Mouse (Mus musculus): ENCODE data around the gene Gm11027. TPM values are rescaled to one million over a fixed set of nuclear protein-coding genes. Genes with fewer than 3 reads are reported as not detected.

The Gm11027 gene
- polyA plus RNA-seq, 1 experiment from 2014 or later, result not detected

GRCm38 (mm10) chr12:116280149-116280652 lies 5.0 kb downstream of the Gm11027 start:
- H3K4me1 ChIP-seq (ENCODE audit: control insufficient read depth, insufficient read depth, low read length), result no peaks in the 10 kb centered on the region
- H3K4me3 ChIP-seq (ENCODE audit: low read depth, low read length), result peak overlapping the region; percentile 87
- H3K27me3 ChIP-seq (ENCODE audit: control insufficient read depth, insufficient read depth, low read length), result no peaks in the 10 kb centered on the region
- no peaks in the 10 kb centered on the region for H3K36me3 ChIP-seq (replicated peaks; ENCODE audit: control insufficient read depth, insufficient read depth, low read depth, low read length)
- ATAC-seq (replicated peaks; ENCODE audit: insufficient number of reproducible peaks, low FRiP score, low TSS enrichment, low read depth) (no peak), DNase-seq (ENCODE audit: low spot score) (no peak)
- peak overlapping the region; percentile 62 for H3K4me2 ChIP-seq (ENCODE audit: low read depth, low read length)
- no peaks in the 10 kb centered on the region for H3K9me3 ChIP-seq (replicated peaks; ENCODE audit: control insufficient read depth, low read length)
- 3% methylated on average over 7 of the region's 7 CpGs for WGBS
- H3K9ac ChIP-seq (replicated peaks; ENCODE audit: low read length), result peak overlapping the region; percentile 83
- peak overlapping the region; percentile 92 for H3K27ac ChIP-seq (replicated peaks; ENCODE audit: low read depth, low read length)

- Histone ChIP-seq H3K4me1 (ENCODE audit: control insufficient read depth, insufficient read depth, low read length) (no peaks in the 10 kb centered on the region), H3K36me3 (replicated peaks; ENCODE audit: control insufficient read depth, insufficient read depth, low read depth, low read length) (no peaks in the 10 kb centered on the region), H3K9ac (replicated peaks; ENCODE audit: low read length) (peak within 1 kb of the TSS; percentile 91), H3K4me2 (ENCODE audit: low read depth, low read length) (peak within 1 kb of the TSS; percentile 65), H3K4me3 (ENCODE audit: low read depth, low read length) (peak within 1 kb of the TSS; percentile 87), H3K9me3 (replicated peaks; ENCODE audit: control insufficient read depth, low read length) (no peaks in the 10 kb centered on the region), H3K27ac (replicated peaks; ENCODE audit: low read depth, low read length) (peak within 1 kb of the TSS; percentile 92), H3K27me3 (ENCODE audit: control insufficient read depth, insufficient read depth, low read length) (no peaks in the 10 kb centered on the region)
- DNase-seq (ENCODE audit: low spot score), result peak; percentile 99
- peak; percentile 99 for ATAC-seq (replicated peaks; ENCODE audit: insufficient number of reproducible peaks, low FRiP score, low TSS enrichment, low read depth)
- under 1% methylated on average over 68 of the region's 68 CpGs for WGBS
Observed at GRCm38 (mm10) chr12:116280653-116281364, 5.6 kb downstream of the Gm11027 start, which contains the start of gene Esyt2. TSS of gene Esyt2 (plus strand) at chr12:116281196.

GRCm38 (mm10) chr12:116281427-116282281 lies 6.5 kb downstream of the Gm11027 start:
- no peaks in the 10 kb centered on the region for H3K36me3 ChIP-seq (replicated peaks; ENCODE audit: control insufficient read depth, insufficient read depth, low read depth, low read length)
- H3K9me3 ChIP-seq (replicated peaks; ENCODE audit: control insufficient read depth, low read length), result no peaks in the 10 kb centered on the region
- ATAC-seq (replicated peaks; ENCODE audit: insufficient number of reproducible peaks, low FRiP score, low TSS enrichment, low read depth) (no peak; the same call in 1 of the 2 replicates), DNase-seq (ENCODE audit: low spot score) (peak; percentile 3)
- WGBS, result under 1% methylated on average over 53 of the region's 55 CpGs
- H3K27ac ChIP-seq (replicated peaks; ENCODE audit: low read depth, low read length), result peak overlapping the region; percentile 80
- H3K4me1 ChIP-seq (ENCODE audit: control insufficient read depth, insufficient read depth, low read length), result no peaks in the 10 kb centered on the region
- peak overlapping the region; percentile 91 for H3K9ac ChIP-seq (replicated peaks; ENCODE audit: low read length)
- peak overlapping the region; percentile 87 for H3K4me3 ChIP-seq (ENCODE audit: low read depth, low read length)
- H3K27me3 ChIP-seq (ENCODE audit: control insufficient read depth, insufficient read depth, low read length), result no peaks in the 10 kb centered on the region
- H3K4me2 ChIP-seq (ENCODE audit: low read depth, low read length), result peak overlapping the region; percentile 65

- WGBS, result 95% methylated on average over 2 of the region's 2 CpGs
- H3K4me2 ChIP-seq (ENCODE audit: low read depth, low read length), result no peak overlapping the region
- ATAC-seq (replicated peaks; ENCODE audit: insufficient number of reproducible peaks, low FRiP score, low TSS enrichment, low read depth), result no peak
Observed at GRCm38 (mm10) chr12:116282856-116283255, 7.7 kb downstream of the Gm11027 start.

DNA sequence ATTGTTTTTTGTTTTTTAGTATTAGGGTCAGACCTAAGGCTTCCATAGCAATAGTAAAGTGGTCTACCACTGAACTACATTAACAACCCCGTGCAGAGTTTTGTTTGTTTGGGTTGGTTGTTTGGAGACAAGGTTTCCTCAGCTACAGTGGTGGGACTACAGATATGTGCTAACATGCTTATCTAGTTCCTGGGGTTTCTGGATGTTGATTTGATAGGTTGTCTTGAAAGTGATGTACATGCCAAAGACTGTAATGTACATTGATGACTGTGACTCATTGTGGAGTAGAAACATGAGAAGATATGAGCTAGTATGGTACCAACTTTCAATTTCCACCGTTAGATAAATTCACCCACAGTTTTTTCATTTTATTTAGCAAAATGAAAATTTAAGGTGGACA lies 8.3 kb downstream of the Gm11027 start:
- DNase-seq (ENCODE audit: low spot score), result no peak
- Histone ChIP-seq H3K27ac (replicated peaks; ENCODE audit: low read depth, low read length) (no peak overlapping the region), H3K4me1 (ENCODE audit: control insufficient read depth, insufficient read depth, low read length) (no peaks in the 10 kb centered on the region), H3K4me3 (ENCODE audit: low read depth, low read length) (no peak overlapping the region), H3K9me3 (replicated peaks; ENCODE audit: control insufficient read depth, low read length) (no peaks in the 10 kb centered on the region), H3K27me3 (ENCODE audit: control insufficient read depth, insufficient read depth, low read length) (no peaks in the 10 kb centered on the region), H3K36me3 (replicated peaks; ENCODE audit: control insufficient read depth, insufficient read depth, low read depth, low read length) (no peaks in the 10 kb centered on the region), H3K4me2 (ENCODE audit: low read depth, low read length) (no peak overlapping the region), H3K9ac (replicated peaks; ENCODE audit: low read length) (no peak overlapping the region)
- 81% methylated on average over 2 of the region's 2 CpGs for WGBS
- ATAC-seq (replicated peaks; ENCODE audit: insufficient number of reproducible peaks, low FRiP score, low TSS enrichment, low read depth), result no peak

More at GRCm38 (mm10) chr12:116282856-116283255, 7.7 kb downstream of the Gm11027 start:
- Histone ChIP-seq H3K9me3 (replicated peaks; ENCODE audit: control insufficient read depth, low read length) (no peaks in the 10 kb centered on the region), H3K27ac (replicated peaks; ENCODE audit: low read depth, low read length) (no peak overlapping the region), H3K36me3 (replicated peaks; ENCODE audit: control insufficient read depth, insufficient read depth, low read depth, low read length) (no peaks in the 10 kb centered on the region), H3K4me1 (ENCODE audit: control insufficient read depth, insufficient read depth, low read length) (no peaks in the 10 kb centered on the region), H3K9ac (replicated peaks; ENCODE audit: low read length) (no peak overlapping the region), H3K27me3 (ENCODE audit: control insufficient read depth, insufficient read depth, low read length) (no peaks in the 10 kb centered on the region), H3K4me3 (ENCODE audit: low read depth, low read length) (no peak overlapping the region)
- no peak for DNase-seq (ENCODE audit: low spot score)

DNA sequence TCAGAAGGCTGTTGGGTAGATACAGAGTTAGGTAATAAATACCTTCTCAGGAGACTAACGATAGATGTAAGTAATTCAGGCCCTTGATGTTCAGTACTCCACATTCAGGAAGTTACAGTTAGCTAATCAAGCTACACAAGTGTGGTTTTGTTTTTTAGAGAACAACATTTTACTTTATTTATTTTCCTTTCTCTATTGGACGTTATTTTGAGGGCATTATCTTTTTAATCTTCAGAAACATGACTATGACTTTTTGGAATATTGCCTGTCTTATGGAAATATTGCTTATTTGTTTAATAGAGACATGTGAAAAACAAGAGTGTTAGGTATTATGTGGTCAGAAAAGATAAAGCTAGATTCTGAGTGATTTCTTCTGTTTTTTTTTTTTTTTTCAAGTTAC lies 18.0 kb downstream of the Gm11027 start:
- Histone ChIP-seq H3K36me3 (replicated peaks; ENCODE audit: control insufficient read depth, insufficient read depth, low read depth, low read length) (no peaks in the 10 kb centered on the region), H3K27me3 (ENCODE audit: control insufficient read depth, insufficient read depth, low read length) (no peaks in the 10 kb centered on the region), H3K4me2 (ENCODE audit: low read depth, low read length) (no peak overlapping the region), H3K4me1 (ENCODE audit: control insufficient read depth, insufficient read depth, low read length) (no peaks in the 10 kb centered on the region), H3K27ac (replicated peaks; ENCODE audit: low read depth, low read length) (no peak overlapping the region), H3K4me3 (ENCODE audit: low read depth, low read length) (no peak overlapping the region), H3K9me3 (replicated peaks; ENCODE audit: control insufficient read depth, low read length) (no peaks in the 10 kb centered on the region), H3K9ac (replicated peaks; ENCODE audit: low read length) (no peak overlapping the region)
- ATAC-seq (replicated peaks; ENCODE audit: insufficient number of reproducible peaks, low FRiP score, low TSS enrichment, low read depth) (no peak), DNase-seq (ENCODE audit: low spot score) (no peak)
- 85% methylated on average over 2 of the region's 2 CpGs for WGBS

- H3K36me3 ChIP-seq (replicated peaks; ENCODE audit: control insufficient read depth, insufficient read depth, low read depth, low read length), result no peaks in the 10 kb centered on the region
- H3K4me2 ChIP-seq (ENCODE audit: low read depth, low read length), result no peak overlapping the region
- no peaks in the 10 kb centered on the region for H3K27me3 ChIP-seq (ENCODE audit: control insufficient read depth, insufficient read depth, low read length)
- no peaks in the 10 kb centered on the region for H3K4me1 ChIP-seq (ENCODE audit: control insufficient read depth, insufficient read depth, low read length)
- ATAC-seq (replicated peaks; ENCODE audit: insufficient number of reproducible peaks, low FRiP score, low TSS enrichment, low read depth), result no peak
- H3K9me3 ChIP-seq (replicated peaks; ENCODE audit: control insufficient read depth, low read length), result no peaks in the 10 kb centered on the region
- 85% methylated on average over 4 of the region's 4 CpGs for WGBS
- H3K27ac ChIP-seq (replicated peaks; ENCODE audit: low read depth, low read length), result no peak overlapping the region
- no peak for DNase-seq (ENCODE audit: low spot score)
- no peak overlapping the region for H3K9ac ChIP-seq (replicated peaks; ENCODE audit: low read length)
- no peak overlapping the region for H3K4me3 ChIP-seq (ENCODE audit: low read depth, low read length)
Observed at GRCm38 (mm10) chr12:116293599-116294292, 18.6 kb downstream of the Gm11027 start.
